Mouse (Mus musculus) midbrain, postnatal 0 days (tissue): ENCODE measurements around the gene Lhfpl2. TPM values are rescaled to one million over a fixed set of nuclear protein-coding genes. Genes with fewer than 3 reads are reported as not detected.

Experiments
- ATAC-seq: fragments of 200-750 bp; cut with Nextera tagmentation; 2 replicates; pipeline ENCODE4 v1.8.0; 2017; ENCODE audit warnings: moderate number of reproducible peaks, mild to moderate bottlenecking, moderate TSS enrichment, moderate library complexity; ENCODE audit not compliant: low FRiP score
- DNase-seq: peaks from one replicate; pipeline ENCODE4 v3.0.0-alpha.2; 2015; ENCODE audit warnings: low spot score
- H3K27ac ChIP-seq: fragments of 300-500 bp; sonication (generic); 2 replicates; pipeline ENCODE4 v1.5.1; 2014; ENCODE audit warnings: low read depth, mild to moderate bottlenecking, low read length, mixed read lengths
- H3K27me3 ChIP-seq: fragments of 300-500 bp; sonication (generic); 2 replicates; pipeline ENCODE4 v1.6.1; 2014; ENCODE audit warnings: low read length, control low read depth, mixed read lengths; ENCODE audit not compliant: insufficient read depth
- H3K36me3 ChIP-seq: fragments of 300-500 bp; sonication (generic); 2 replicates; pipeline ENCODE4 v1.6.1; 2014; ENCODE audit warnings: low read length, control low read depth, mixed read lengths; ENCODE audit not compliant: insufficient read depth
- H3K4me1 ChIP-seq: fragments of 300-500 bp; sonication (generic); 2 replicates; pipeline ENCODE4 v1.6.1; 2014; ENCODE audit warnings: mild to moderate bottlenecking, control low read depth, antibody characterized with exemption, low read length, mixed read lengths; ENCODE audit not compliant: insufficient read depth
- H3K4me2 ChIP-seq: fragments of 300-500 bp; sonication (generic); 2 replicates; pipeline ENCODE4 v1.6.1; 2014; ENCODE audit warnings: low read depth, mild to moderate bottlenecking, low read length, mixed read lengths; ENCODE audit not compliant: poor library complexity, severe bottlenecking
- H3K4me3 ChIP-seq: fragments of 300-500 bp; sonication (generic); 2 replicates; pipeline ENCODE4 v1.5.1; 2014; ENCODE audit warnings: low read depth, mild to moderate bottlenecking, low read length, moderate library complexity
- H3K9ac ChIP-seq: fragments of 300-500 bp; sonication (generic); replicated peaks from 2 replicates; pipeline ENCODE4 v1.6.1; 2014; ENCODE audit warnings: mild to moderate bottlenecking, low read length, moderate library complexity, mixed read lengths; ENCODE audit not compliant: poor library complexity, severe bottlenecking
- H3K9me3 ChIP-seq: fragments of 300-500 bp; sonication (generic); 2 replicates; pipeline ENCODE4 v1.6.1; 2016; ENCODE audit warnings: low read length, control low read depth
- CTCF ChIP-seq: IDR thresholded peaks from 2 replicates; pipeline ENCODE4 v1.5.1; 2016; ENCODE audit warnings: antibody characterized with exemption, mild to moderate bottlenecking
- WGBS: fragments of 180-500 bp; shearing (Covaris S2); extraction: QIAGEN DNeasy Blood & Tissue Kit; methylation state at CpG from one replicate; pipeline ENCODE4 v1.1.7; 2014; 5-methylcytosine and 5-hydroxymethylcytosine counted together
- polyA plus RNA-seq: library from polyadenylated mRNA; unstranded; fragments of >200 nt; fragmentation: Nextera tagmentation; extraction: Ambion mirVana; gene quantifications from 2 replicates; pipeline ENCODE4 v1.2.1, GENCODE M21; 2015
- total RNA-seq: library from RNA; depleted of rRNA; stranded (reverse); fragments of >200 nt; gene quantifications from 2 replicates; pipeline ENCODE4 v1.2.3, GENCODE M21; 2014; rRNA removed

Lhfpl2 gene
- total and polyA plus RNA-seq, 2 experiments from 2014 or later, result 10.7 to 23.9 TPM

- Histone ChIP-seq H3K4me1 (no peaks in the 10 kb centered on the region), H3K27me3 (no peaks in the 10 kb centered on the region), H3K4me2 (no peak overlapping the region), H3K9ac (no peak overlapping the region), H3K36me3 (peaks cover 15% of the 10 kb centered on the region; the same call in 1 of the 2 replicates), H3K9me3 (no peaks in the 10 kb centered on the region), H3K4me3 (no peak overlapping the region), H3K27ac (no peak overlapping the region)
- no peak for ATAC-seq
- DNase-seq, result no peak
- no peak for TF ChIP-seq CTCF
- 91% methylated on average over 14 of the region's 14 CpGs for WGBS
These were observed 174.3 kb downstream of the Lhfpl2 start for GRCm38 (mm10) chr13:94231871-94232270.

GRCm38 (mm10) chr13:94239488-94239887 is 181.9 kb downstream of the Lhfpl2 start:
- Histone ChIP-seq H3K4me1 (0 out of 2 replicates have a peak, but pooled peaks cover 5% of the 10 kb centered on the region), H3K4me2 (no peak overlapping the region), H3K27me3 (no peaks in the 10 kb centered on the region), H3K9me3 (no peaks in the 10 kb centered on the region), H3K9ac (no peak overlapping the region), H3K4me3 (no peak overlapping the region), H3K27ac (no peak overlapping the region), H3K36me3 (no peaks in the 10 kb centered on the region)
- 38% methylated on average over 4 of the region's 4 CpGs for WGBS
- ATAC-seq (no peak), DNase-seq (no peak)
- TF ChIP-seq CTCF, result no peak

- DNase-seq, result no peak
- Histone ChIP-seq H3K9ac (no peak overlapping the region), H3K4me1 (0 out of 2 replicates have a peak, but pooled peaks cover 5% of the 10 kb centered on the region), H3K27me3 (no peaks in the 10 kb centered on the region), H3K27ac (no peak overlapping the region), H3K4me2 (no peak overlapping the region), H3K4me3 (no peak overlapping the region), H3K36me3 (no peaks in the 10 kb centered on the region), H3K9me3 (no peaks in the 10 kb centered on the region)
- 84% methylated on average over 6 of the region's 6 CpGs for WGBS
- TF ChIP-seq CTCF, result no peak
- ATAC-seq, result no peak
These were observed 182.5 kb downstream of the Lhfpl2 start for GRCm38 (mm10) chr13:94240111-94240510.

- TF ChIP-seq CTCF, result no peak
- H3K4me2 ChIP-seq, result no peak overlapping the region
- H3K27me3 ChIP-seq, result no peaks in the 10 kb centered on the region
- WGBS, result 86% methylated on average over 5 of the region's 5 CpGs
- no peak overlapping the region for H3K4me3 ChIP-seq
- DNase-seq (no peak), ATAC-seq (no peak)
- no peak overlapping the region for H3K27ac ChIP-seq
- H3K9me3 ChIP-seq, result no peaks in the 10 kb centered on the region
- 0 out of 2 replicates have a peak, but pooled peaks cover 5% of the 10 kb centered on the region for H3K4me1 ChIP-seq
- H3K9ac ChIP-seq, result no peak overlapping the region
- H3K36me3 ChIP-seq, result no peaks in the 10 kb centered on the region
These were observed 183.3 kb downstream of the Lhfpl2 start for GRCm38 (mm10) chr13:94240873-94241272.

- WGBS, result 39% methylated on average over 4 of the region's 4 CpGs
- TF ChIP-seq CTCF, result no peak
These were observed 184.4 kb downstream of the Lhfpl2 start for GRCm38 (mm10) chr13:94241892-94242524.

GRCm38 (mm10) chr13:94242897-94243296 is 185.3 kb downstream of the Lhfpl2 start:
- Histone ChIP-seq H3K36me3 (no peaks in the 10 kb centered on the region), H3K9ac (no peak overlapping the region), H3K4me3 (no peak overlapping the region), H3K4me2 (no peak overlapping the region), H3K27ac (no peak overlapping the region), H3K27me3 (no peaks in the 10 kb centered on the region), H3K9me3 (no peaks in the 10 kb centered on the region), H3K4me1 (0 out of 2 replicates have a peak, but pooled peaks cover 5% of the 10 kb centered on the region)
- no peak for TF ChIP-seq CTCF
- ATAC-seq, result no peak
- DNase-seq, result no peak
- WGBS, result 77% methylated on average over 2 of the region's 2 CpGs

More at GRCm38 (mm10) chr13:94241892-94242524, 184.4 kb downstream of the Lhfpl2 start:
- no peaks in the 10 kb centered on the region for H3K27me3 ChIP-seq
- H3K4me2 ChIP-seq, result no peak overlapping the region
- H3K4me1 ChIP-seq, result 0 out of 2 replicates have a peak, but pooled peaks cover 5% of the 10 kb centered on the region
- H3K9me3 ChIP-seq, result no peaks in the 10 kb centered on the region
- no peaks in the 10 kb centered on the region for H3K36me3 ChIP-seq
- no peak overlapping the region for H3K27ac ChIP-seq
- no peak overlapping the region for H3K4me3 ChIP-seq
- H3K9ac ChIP-seq, result no peak overlapping the region
- ATAC-seq (no peak), DNase-seq (no peak)

Other genes with a start within 250 kb of the Lhfpl2 start
- gene Scamp1, start 228.1 kb downstream of the Lhfpl2 start, total RNA-seq, result 124 and 162 TPM in 2 replicates
- gene Scamp1, start 228.1 kb downstream of the Lhfpl2 start, polyA plus RNA-seq, result 161 and 166 TPM in 2 replicates